Mouse (Mus musculus) ES-Bruce4 (cell line): ENCODE measurements at regions not wholly inside any gene's neighbourhood (a gene's known extent, or its start where the extent isn't known, plus 50 kb on each side); places are given as distances from the start of the nearest gene placed in this dataset.

Experiments used
- H3K27ac ChIP-seq: 2 replicates; pipeline ENCODE4 v1.5.1; 2012; ENCODE audit warnings: low read length, inconsistent platforms; ENCODE audit not compliant: insufficient read depth
- H3K27me3 ChIP-seq: 2 replicates; pipeline ENCODE4 v1.6.1; 2012; ENCODE audit warnings: mild to moderate bottlenecking, low read length, inconsistent platforms; ENCODE audit not compliant: control insufficient read depth, poor library complexity, insufficient read depth, severe bottlenecking
- H3K36me3 ChIP-seq: 2 replicates; pipeline ENCODE4 v1.6.1; 2012; ENCODE audit warnings: inconsistent platforms, mild to moderate bottlenecking, low read length, moderate library complexity; ENCODE audit not compliant: control insufficient read depth, poor library complexity, insufficient read depth, severe bottlenecking
- H3K4me1 ChIP-seq: one replicate; pipeline ENCODE4 v1.8.1; 2011; ENCODE audit warnings: low read length; ENCODE audit not compliant: control insufficient read depth, insufficient read depth
- H3K4me3 ChIP-seq: 2 replicates; pipeline ENCODE4 v1.5.1; 2011; ENCODE audit warnings: low read depth, mild to moderate bottlenecking, low read length
- H3K9ac ChIP-seq: 2 replicates; pipeline ENCODE4 v1.6.1; 2012; ENCODE audit warnings: low read depth, mild to moderate bottlenecking, inconsistent platforms; ENCODE audit not compliant: poor library complexity, severe bottlenecking
- H3K9me3 ChIP-seq: replicated peaks from 2 replicates; pipeline ENCODE4 v1.6.1; 2012; ENCODE audit warnings: mild to moderate bottlenecking, low read length, inconsistent platforms; ENCODE audit not compliant: control insufficient read depth, poor library complexity, insufficient read depth, severe bottlenecking
- CTCF ChIP-seq: IDR thresholded peaks from one replicate; pipeline ENCODE4 v1.8.1; 2011; ENCODE audit warnings: low read depth, low read length
- EP300 ChIP-seq: IDR thresholded peaks from 2 replicates; pipeline ENCODE4 v1.6.1; 2011; ENCODE audit warnings: low read depth, low read length; ENCODE audit not compliant: insufficient read depth
- POLR2A ChIP-seq: IDR thresholded peaks from one replicate; pipeline ENCODE4 v1.8.1; 2011; ENCODE audit warnings: low read length; ENCODE audit not compliant: insufficient read depth

DNA sequence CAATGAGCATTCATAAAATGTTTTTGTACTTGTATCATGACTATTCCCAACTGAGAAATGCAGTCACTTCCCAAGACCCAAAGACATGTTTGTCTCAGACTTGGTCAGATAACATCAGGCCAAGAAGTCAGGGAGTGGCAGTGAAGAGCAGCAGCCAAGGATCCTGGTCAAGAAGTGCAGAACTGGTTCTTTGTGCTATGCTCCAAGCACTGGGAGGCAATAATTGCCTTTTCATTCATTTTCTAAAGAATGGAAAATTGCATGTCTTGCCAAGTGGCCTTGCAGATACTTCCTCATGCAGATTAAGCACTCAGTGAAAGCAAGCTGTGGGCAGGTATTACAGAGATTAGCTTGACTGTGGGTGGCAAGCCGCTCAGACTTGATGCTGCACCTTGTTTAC is 253.5 kb upstream of the Atp2b1 start:
- Histone ChIP-seq H3K9ac (no peak overlapping the region), H3K4me1 (no peaks in the 10 kb centered on the region), H3K27ac (no peak overlapping the region), H3K36me3 (no peaks in the 10 kb centered on the region), H3K27me3 (no peaks in the 10 kb centered on the region), H3K4me3 (no peak overlapping the region), H3K9me3 (no peaks in the 10 kb centered on the region)
- no peak for TF ChIP-seq POLR2A
- TF ChIP-seq EP300 = no peak
- TF ChIP-seq CTCF = no peak

DNA sequence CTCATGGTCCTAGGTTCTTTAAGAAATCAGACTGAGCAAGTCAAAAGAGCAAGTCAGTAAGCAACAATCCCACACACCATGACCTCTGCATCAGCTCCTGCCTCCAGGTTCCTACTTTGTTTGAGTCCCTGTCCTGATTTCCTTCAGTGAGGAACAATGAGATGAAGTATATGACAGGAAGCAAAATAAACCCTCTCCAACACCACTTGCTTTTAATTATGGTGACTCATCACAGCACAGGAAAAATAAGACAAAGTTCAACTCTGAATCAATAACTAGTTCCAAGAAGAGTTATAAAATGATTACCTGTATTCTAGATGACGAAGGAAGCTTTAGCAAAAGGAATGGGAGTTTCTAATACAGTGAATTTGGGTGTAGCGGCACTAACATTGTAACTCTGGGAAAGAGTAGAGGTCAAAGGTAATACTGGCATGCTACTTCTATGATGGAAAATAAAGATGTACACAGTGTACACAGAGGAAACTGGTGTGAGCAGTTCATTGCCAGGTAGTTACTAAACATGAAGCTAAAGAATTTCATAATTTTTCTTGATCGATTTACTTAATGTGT is 248.2 kb upstream of the Atp2b1 start:
- Histone ChIP-seq H3K9ac (no peak overlapping the region), H3K27ac (no peak overlapping the region), H3K4me1 (no peaks in the 10 kb centered on the region), H3K9me3 (no peaks in the 10 kb centered on the region), H3K27me3 (no peaks in the 10 kb centered on the region), H3K4me3 (no peak overlapping the region), H3K36me3 (no peaks in the 10 kb centered on the region)
- TF ChIP-seq CTCF (no peak), POLR2A (no peak), EP300 (no peak)

DNA sequence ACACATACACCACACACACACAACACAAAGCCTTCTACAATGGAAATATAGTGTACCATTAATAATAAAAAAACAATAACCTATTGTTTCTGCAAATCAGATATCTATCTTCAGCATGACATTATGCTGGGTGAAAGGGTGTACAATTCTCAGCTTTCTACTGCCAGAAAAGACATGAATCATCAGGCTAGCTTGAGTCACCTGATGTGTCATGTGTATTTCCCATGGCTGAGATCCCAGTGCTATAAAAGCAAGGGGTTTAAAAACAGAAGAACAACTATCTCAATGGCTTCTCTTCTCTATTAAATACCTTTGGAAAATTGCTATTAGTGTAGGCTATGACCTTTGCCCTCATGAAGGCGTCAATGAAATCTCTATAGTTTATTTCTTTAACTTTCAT is 246.5 kb upstream of the Atp2b1 start:
- Histone ChIP-seq H3K4me1 (no peaks in the 10 kb centered on the region), H3K27ac (no peak overlapping the region), H3K27me3 (no peaks in the 10 kb centered on the region), H3K9me3 (no peaks in the 10 kb centered on the region), H3K4me3 (no peak overlapping the region), H3K9ac (no peak overlapping the region), H3K36me3 (no peaks in the 10 kb centered on the region)
- no peak for TF ChIP-seq POLR2A

- Histone ChIP-seq H3K27me3 (no peaks in the 10 kb centered on the region), H3K27ac (no peak overlapping the region)
- TF ChIP-seq EP300 = no peak
Observed at GRCm38 (mm10) chr10:98674131-98674530, 240.1 kb upstream of the Atp2b1 start.

DNA sequence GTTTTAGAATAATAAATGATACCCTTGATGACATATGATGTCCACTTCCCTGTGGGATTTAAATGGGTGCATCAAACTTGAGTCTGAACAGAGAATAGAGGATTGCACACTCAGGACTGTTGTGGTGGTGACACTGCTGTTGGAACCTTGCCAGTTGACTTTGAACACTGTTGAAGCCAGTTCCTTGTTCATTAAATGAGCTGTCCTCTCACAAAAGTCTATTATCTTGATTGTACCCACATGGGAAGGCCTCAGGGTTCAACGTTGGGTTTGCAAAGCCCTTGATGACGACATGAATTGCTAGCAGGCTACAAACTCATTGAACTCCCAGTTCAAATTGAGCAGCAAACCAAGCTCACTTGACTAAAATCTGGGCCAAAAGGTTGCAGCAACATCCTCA is 237.3 kb upstream of the Atp2b1 start:
- H3K27ac ChIP-seq = no peak overlapping the region
- H3K36me3 ChIP-seq = no peaks in the 10 kb centered on the region
- no peaks in the 10 kb centered on the region for H3K4me1 ChIP-seq
- TF ChIP-seq CTCF = no peak
- TF ChIP-seq EP300 = no peak
- no peak for TF ChIP-seq POLR2A
- H3K4me3 ChIP-seq = no peak overlapping the region
- H3K9ac ChIP-seq = no peak overlapping the region
- H3K9me3 ChIP-seq = no peaks in the 10 kb centered on the region
- H3K27me3 ChIP-seq = no peaks in the 10 kb centered on the region

More at GRCm38 (mm10) chr10:98674131-98674530, 240.1 kb upstream of the Atp2b1 start:
- no peak overlapping the region for H3K4me3 ChIP-seq
- H3K4me1 ChIP-seq = no peaks in the 10 kb centered on the region
- H3K36me3 ChIP-seq = no peaks in the 10 kb centered on the region
- H3K9me3 ChIP-seq = no peaks in the 10 kb centered on the region
- no peak overlapping the region for H3K9ac ChIP-seq

DNA sequence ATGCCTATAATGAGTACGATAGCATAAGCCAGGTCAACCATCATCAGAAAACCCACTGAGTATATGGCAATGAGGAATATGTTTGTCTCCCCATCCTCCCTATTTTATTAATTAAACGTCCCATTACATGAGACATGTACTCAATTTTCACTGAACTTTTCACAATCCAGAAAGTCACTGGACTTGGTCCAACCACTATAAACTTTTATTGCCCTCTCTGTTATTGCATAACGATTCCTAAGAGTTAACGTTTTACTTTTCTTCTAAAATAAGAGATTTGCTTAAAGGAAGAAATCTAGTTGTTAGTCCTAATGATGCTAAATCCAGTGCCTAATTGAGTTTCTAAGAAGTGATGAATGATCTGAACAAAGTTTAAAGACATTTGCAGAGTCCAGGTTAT is 236.0 kb upstream of the Atp2b1 start:
- no peak overlapping the region for H3K4me3 ChIP-seq
- TF ChIP-seq CTCF (no peak), EP300 (no peak), POLR2A (no peak)
- H3K27me3 ChIP-seq = no peaks in the 10 kb centered on the region
- no peaks in the 10 kb centered on the region for H3K36me3 ChIP-seq
- H3K9me3 ChIP-seq = no peaks in the 10 kb centered on the region
- no peak overlapping the region for H3K9ac ChIP-seq
- no peak overlapping the region for H3K27ac ChIP-seq
- H3K4me1 ChIP-seq = no peaks in the 10 kb centered on the region

DNA sequence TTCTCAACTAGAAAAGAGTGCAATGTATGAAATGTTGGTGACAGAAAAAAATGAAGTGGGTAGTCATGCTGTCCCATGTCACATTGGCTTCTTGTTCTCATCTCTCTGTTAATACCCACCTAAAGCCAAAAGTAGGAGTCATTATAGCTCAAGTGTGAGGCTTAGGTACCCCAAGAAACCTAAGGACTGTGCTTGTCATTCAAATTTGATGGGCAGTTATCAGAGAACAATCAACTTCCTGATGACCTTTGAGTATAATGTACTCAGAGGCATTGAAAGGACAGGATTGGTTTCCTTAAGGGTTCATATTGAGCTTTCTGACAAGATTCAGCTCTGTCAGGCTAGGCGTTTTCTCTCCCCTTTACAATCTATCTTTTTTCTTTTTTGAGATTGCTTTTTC is 231.8 kb upstream of the Atp2b1 start:
- Histone ChIP-seq H3K9me3 (no peaks in the 10 kb centered on the region), H3K4me1 (no peaks in the 10 kb centered on the region), H3K36me3 (no peaks in the 10 kb centered on the region), H3K27ac (no peak overlapping the region), H3K4me3 (no peak overlapping the region), H3K27me3 (no peaks in the 10 kb centered on the region), H3K9ac (no peak overlapping the region)
- TF ChIP-seq POLR2A (no peak), CTCF (no peak), EP300 (no peak)
